Mouse (Mus musculus): ENCODE results near the gene Ear1.
A peak's percentile ranks its signal among the peaks of the same experiment; 100 is the strongest.
"Not testable (repeated sequence)": the region's sequence is repeated elsewhere in the genome, so short reads cannot be mapped to it uniquely, and the experiment has no call there.

Ear1 gene

DNA sequence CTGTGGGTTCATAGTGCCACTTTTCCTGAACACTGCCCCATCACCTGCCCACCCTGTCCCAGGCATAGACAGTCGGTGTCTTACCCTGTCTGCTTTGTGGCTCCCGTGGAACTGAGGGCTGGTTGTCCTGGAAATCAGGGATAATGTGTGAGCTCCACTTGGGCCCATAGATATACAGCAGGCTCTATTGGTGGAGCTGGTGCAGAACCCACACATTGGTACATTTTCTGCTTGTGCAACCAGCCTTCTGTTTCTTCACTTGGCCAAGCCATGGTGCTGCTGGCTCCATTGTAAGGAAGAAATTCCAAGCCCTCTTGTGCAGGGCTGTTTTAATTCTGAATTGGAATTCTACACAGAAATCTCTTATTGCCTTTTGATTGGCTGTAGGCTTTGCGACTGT, at the start of gene Ear1:
TSS of gene Ear1 (minus strand) at position 101 of the 400 bp plus-strand sequence.
- not testable (repeated sequence) for DNase-seq (ENCODE audit: low spot score)

DNA sequence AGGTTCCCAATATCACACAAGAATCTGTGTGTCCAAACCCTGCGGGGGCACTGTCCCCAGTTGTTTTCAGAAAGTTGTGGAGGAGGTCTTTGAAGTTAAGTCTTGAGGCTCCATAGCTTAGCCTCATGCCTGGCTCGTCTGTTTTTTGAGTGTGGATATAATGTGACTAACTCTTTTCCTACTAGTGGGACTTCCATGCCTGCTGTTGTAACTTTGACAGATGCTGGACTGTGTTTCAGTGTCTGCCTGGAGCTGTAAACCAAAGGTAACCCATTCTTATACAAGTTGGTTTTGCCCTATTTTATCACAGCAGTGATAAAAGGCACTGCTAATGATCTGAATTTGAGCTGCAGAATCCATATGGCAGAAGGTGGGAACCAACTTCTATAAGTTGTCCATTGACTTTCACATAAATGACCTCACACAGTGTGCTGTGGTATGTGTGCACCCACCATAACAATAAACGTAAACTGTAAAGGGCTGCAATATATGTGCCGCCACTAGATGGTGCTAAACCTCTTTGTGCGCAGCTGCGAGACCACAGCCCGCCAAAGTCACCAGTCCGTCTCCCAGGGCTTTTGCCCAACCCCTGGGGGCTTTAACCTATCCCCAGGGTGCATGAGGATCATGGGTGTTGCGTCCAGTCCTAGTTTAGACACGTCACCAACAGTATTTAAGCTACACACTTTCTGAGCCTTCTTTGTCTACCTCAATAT, 49.5 kb upstream of the Ear1 start, which contains the start of gene Gm8113:
TSS of gene Gm8113 (plus strand) at position 703 of the 716 bp plus-strand sequence.
- peak; percentile 65 for DNase-seq (ENCODE audit: low spot score)

DNA sequence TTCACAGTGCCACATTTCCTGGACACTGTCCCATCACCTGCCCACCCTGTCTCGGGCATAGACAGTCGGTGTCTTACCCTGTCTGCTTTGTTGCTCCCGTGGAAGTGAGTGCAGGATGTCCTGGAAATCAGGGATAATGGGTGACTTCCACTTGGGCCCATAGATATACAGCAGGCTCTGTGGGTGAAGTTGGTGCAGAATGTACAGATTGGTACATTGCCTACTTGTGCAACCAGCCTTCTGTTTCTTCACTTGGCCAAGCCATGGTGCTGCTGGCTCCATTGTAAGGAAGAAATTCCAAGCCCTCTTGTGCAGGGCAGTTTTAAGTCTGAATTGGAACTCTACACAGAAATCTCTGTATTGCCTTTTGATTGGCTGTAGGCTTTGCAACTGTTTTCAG, 48.1 kb upstream of the Ear1 start, which contains the start of gene Ear10:
TSS of gene Ear10 (minus strand) at position 101 of the 400 bp plus-strand sequence.
- not testable (repeated sequence) for DNase-seq (ENCODE audit: low spot score)

DNA sequence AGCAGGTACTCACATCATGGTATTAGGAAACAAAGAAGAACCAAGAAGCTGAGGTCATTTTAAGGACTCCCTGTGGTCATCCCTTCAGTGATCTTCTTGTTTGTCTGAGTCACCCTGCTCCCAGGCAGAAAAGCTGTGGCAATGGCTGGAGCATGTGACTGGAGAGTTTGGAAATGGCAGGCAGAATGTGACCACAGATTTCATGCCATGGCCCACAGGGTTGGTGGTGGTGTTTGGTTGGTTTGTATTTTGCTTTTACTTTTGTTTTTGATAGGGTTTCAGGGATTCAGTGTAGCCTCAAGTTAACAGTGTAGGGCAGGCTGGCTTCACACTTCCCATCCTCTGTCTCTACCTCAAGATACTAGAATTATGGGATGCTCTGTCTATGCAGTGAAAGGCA, 42.9 kb upstream of the Ear1 start:
- not testable (repeated sequence) for DNase-seq (ENCODE audit: low spot score)

DNA sequence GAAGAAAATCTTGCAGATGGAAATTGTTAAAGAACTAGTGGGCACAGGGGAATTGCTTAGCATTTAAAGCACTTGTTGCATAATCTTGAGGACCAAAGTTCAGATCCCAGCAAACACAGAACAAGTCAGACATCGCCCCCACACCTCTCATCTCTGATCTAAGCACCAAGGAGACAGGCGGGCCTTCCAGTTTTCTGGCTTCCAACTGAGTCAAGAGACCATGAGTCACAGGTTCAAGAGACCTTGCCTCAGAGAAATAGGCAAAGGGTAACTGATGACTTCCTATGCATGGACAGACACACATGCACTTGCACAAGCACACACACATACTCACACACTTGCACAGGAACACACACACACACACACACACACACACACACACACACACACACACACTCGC, 23.3 kb upstream of the Ear1 start:
- not testable (repeated sequence) for DNase-seq (ENCODE audit: low spot score)

DNA sequence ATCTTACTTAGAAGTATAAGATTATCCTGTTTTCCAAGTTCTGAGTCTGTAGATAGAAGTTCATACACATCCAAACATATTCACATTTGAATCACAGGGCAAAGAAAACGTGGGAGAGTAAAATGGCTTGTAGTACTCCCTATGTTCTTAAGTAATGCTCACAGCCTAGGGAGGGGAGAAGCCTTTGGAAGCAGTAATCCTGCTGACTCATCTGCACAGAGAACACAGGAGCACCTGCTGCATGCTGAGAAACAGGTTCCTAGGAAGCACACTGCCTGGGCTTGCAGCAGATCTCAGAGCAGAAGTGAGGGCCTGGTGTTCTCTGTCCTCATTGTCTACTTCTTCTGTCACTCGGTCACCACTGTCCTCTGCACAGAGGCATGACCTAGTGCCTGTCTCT, 20.0 kb upstream of the Ear1 start:
- not testable (repeated sequence) for DNase-seq (ENCODE audit: low spot score)

DNA sequence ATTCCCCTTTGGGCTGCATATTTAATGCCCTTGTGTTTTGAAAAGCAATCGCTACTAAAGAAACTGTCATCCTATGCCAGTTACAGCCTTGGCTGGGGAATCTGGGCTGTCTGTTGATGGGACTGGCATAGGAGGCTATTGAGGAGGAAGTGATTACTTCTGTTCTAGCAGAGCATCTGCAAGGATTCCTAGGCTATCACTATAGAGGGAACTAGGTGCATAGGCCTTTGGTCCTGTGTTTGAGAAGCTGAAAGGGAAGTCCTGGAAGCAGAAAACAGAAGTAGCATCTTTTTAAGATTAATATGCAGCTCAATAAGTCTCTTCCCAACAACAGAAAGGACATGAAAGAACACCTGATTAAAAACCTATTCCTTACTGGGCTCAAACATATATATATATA, 16.0 kb upstream of the Ear1 start:
- not testable (repeated sequence) for DNase-seq (ENCODE audit: low spot score)

DNA sequence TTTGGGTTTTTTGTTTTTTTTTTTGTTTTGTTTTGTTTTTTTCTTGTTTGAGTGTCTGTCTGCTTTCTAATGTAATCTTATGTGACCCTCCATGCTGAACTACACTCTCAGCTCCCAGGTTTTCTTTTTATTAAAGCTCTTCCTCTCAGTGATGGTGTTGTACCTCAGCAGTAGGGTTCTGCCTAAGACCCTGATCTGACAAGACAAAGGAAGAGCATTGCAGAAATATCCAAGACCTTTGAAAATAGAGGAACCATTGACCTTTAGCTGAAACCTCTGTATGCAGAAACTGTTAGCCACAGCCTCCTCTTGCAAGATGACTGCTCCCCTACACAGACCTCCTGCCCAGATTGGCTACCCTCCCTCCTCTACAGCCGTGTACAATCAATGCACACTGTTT, 10.9 kb upstream of the Ear1 start:
- DNase-seq (ENCODE audit: low spot score) = not testable (repeated sequence)

DNA sequence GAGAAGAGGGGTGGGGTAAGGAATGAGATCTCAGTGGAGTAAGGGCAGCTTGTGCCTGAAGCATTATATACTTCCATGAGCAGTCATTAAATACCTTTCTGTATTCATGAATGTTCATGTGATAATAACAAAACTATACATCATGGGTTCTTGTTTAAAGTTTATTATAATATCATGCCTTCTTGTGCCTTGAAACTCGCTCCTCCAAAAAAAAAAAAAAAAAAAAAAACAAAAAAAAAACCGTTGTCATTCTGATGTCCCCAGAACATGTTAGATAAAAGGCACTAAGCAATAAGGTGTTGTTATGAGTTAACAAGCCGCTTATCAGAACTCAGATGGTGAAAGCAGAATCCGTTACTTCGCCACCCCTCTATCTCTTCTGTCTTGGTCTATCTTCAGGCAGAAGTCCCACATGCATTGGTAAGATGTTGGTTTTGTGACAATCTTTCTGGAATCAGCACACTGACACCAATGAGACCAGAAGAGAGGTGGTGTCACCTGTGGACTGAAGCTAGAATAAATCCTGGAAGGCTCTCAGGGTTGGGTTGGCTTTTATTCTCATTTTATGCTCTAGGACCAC, 4.7 kb upstream of the Ear1 start:
- DNase-seq (ENCODE audit: low spot score) = not testable (repeated sequence)

DNA sequence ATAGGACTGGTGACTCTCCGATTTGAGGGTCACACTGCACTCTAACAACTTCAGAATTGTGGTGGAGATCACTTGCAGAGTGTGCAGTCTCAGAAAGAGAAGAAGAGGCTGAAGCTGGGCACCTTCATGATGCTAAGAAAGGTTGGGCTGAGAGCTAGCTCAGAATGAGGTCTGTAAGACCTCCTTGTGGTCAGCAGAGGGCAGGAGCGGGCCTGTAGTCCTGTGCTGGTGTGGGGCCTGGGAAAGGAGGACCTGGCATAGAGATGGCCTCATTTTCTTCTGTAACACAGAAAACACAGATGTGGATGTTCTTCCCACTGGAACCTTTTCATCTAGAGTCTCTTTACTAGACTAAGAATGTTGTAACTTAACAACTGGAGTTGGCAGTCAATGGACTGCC, 2.5 kb upstream of the Ear1 start:
- not testable (repeated sequence) for DNase-seq (ENCODE audit: low spot score)

DNA sequence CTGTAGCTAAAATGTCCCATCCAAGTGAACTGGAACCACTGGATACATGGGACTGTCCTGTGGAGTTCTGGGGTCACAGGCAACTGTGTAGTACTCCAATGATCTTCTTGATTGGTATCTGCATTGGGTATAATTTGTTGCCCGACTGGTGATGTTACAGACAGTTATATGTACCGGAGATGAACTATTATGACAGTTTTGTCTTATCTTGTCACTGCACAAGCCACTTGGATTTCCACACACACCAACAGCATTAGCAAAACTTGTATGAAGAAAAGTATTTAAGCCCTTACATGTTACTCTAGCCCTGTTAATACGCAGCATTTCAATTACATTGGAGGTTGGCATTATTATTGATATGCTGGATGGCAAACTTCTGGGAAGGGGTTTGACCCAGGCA, 455 bp downstream of the Ear1 start:
- DNase-seq (ENCODE audit: low spot score) = not testable (repeated sequence)

DNA sequence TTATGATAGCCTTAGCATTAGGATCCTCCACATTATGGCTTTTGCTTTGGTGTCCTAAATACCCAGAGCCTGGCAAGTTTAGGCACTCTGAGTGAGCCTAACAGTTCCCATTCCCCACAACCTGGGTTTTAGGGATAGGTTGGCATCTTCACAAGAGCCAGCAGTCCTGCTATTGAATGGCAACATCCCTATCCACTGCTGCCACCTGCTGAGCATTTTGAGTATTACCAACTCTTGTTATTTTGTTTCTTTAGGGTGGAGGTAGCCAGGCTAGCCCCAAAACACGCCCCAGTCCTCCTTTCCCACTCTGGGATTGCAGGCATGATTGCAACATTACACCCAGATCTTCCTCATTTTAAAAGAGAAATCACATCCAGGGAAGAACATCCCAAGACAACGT, 14.8 kb downstream of the Ear1 start:
- peak; percentile 46 for DNase-seq (ENCODE audit: low spot score)

DNA sequence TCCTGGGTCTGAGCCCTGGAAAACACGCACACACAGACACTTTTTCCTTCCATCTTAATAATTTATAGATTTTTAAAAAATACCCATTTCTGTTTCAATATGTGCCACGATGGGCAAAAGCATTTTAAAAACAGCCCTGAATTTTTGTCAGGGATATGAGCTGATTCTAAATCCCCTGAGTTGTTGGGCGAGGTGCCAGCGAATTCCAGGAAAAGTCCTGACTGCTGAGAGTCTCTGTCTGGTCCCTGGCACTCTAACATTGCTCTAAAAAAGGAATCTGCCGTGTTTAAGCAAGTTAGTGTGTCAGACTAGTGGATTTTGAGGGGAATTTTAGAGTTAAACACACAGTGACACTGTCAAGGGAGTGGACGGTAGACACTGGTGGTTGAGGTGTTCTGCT, 15.9 kb downstream of the Ear1 start:
- peak; percentile 59 for DNase-seq (ENCODE audit: low spot score)

DNA sequence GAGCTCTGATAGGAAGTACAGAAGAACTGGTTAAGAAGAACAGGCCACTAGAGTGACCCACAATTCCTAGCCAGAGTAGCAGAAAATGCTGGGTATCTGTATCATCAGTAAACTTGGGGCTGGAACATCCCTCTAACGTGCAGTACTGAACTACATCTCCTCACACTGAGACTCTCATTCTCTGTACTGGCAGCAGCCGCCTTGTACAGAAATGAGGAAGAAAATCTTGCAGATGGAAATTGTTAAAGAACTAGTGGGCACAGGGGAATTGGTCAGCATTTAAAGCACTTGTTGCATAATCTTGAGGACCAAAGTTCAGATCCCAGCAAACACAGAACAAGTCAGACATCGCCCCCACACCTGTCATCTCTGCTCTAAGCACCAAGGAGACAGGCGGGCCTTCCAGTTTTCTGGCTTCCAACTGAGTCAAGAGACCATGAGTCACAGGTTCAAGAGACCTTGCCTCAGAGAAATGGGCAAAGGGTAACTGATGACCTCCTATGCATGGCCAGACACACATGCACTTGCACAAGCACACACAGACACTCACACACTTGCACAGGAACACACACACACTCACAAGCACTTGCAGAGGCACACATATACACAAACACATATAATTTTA, 31.3 kb downstream of the Ear1 start:
- not testable (repeated sequence) for DNase-seq (ENCODE audit: low spot score)

DNA sequence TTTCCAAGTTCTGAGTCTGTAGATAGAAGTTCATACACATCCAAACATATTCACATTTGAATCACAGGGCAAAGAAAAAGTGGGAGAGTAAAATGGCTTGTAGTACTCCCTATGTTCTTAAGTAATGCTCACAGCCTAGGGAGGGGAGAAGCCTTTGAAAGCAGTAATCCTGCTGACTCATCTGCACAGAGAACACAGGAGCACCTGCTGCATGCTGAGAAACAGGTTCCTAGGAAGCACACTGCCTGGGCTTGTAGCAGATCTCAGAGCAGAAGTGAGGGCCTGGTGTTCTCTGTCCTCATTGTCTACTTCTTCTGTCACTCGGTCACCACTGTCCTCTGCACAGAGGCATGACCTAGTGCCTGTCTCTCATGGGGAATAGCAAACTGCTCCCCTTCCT, 34.3 kb downstream of the Ear1 start:
- DNase-seq (ENCODE audit: low spot score) = not testable (repeated sequence)

DNA sequence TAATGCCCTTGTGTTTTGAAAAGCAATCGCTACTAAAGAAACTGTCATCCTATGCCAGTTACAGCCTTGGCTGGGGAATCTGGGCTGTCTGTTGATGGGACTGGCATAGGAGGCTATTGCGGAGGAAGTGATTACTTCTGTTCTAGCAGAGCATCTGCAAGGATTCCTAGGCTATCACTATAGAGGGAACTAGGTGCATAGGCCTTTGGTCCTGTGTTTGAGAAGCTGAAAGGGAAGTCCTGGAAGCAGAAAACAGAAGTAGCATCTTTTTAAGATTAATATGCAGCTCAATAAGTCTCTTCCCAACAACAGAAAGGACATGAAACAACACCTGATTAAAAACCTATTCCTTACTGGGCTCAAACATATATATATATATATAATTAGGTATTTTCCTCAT, 40.0 kb downstream of the Ear1 start:
- not testable (repeated sequence) for DNase-seq (ENCODE audit: low spot score)

DNA sequence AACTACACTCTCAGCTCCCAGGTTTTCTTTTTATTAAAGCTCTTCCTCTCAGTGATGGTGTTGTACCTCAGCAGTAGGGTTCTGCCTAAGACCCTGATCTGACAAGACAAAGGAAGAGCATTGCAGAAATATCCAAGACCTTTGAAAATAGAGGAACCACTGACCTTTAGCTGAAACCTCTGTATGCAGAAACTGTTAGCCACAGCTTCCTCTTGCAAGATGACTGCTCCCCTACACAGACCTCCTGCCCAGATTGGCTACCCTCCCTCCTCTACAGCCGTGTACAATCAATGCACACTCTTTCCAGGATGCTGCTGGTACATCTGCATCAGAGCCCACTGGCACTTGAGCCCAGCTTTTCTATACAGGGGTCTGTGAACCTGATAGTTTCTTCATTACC, 44.9 kb downstream of the Ear1 start:
- not testable (repeated sequence) for DNase-seq (ENCODE audit: low spot score)

DNA sequence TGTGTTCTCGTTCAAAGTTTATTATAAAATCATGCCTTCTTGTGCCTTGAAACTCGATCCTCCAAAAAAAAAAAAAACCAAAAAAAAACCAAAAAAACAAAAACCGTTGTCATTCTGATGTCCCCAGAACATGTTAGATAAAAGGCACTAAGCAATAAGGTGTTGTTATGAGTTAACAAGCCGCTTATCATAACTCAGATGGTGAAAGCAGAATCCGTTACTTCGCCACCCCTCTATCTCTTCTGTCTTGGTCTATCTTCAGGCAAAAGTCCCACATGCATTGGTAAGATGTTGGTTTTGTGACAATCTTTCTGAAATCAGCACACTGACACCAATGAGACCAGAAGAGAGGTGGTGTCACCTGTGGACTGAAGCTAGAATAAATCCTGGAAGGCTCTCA, 51.1 kb downstream of the Ear1 start:
- not testable (repeated sequence) for DNase-seq (ENCODE audit: low spot score)

DNA sequence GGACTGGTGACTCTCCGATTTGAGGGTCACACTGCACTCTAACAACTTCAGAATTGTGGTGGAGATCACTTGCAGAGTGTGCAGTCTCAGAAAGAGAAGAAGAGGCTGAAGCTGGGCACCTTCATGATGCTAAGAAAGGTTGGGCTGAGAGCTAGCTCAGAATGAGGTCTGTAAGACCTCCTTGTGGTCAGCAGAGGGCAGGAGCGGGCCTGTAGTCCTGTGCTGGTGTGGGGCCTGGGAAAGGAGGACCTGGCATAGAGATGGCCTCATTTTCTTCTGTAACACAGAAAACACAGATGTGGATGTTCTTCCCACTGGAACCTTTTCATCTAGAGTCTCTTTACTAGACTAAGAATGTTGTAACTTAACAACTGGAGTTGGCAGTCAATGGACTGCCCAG, 53.4 kb downstream of the Ear1 start:
- DNase-seq (ENCODE audit: low spot score) = not testable (repeated sequence)

DNA sequence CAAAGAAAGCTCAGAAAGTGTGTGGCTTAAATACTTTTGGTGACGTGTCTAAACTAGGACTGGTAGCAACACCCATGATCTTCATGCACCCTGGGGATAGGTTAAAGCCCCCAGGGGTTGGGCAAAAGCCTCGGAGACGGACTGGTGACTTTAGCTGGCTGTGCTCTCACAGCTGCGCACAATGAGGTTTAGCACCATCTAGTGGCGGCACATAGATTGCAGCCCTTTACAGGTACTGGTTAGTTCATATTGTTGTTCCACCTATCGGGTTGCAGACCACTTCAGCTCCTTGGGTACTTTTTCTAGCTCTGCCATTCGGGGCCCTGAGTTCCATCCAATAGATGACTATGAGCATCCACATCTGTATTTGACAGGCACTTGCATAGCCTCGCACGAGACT, 62.9 kb downstream of the Ear1 start:
- peak; percentile 46 for DNase-seq (ENCODE audit: low spot score)

DNA sequence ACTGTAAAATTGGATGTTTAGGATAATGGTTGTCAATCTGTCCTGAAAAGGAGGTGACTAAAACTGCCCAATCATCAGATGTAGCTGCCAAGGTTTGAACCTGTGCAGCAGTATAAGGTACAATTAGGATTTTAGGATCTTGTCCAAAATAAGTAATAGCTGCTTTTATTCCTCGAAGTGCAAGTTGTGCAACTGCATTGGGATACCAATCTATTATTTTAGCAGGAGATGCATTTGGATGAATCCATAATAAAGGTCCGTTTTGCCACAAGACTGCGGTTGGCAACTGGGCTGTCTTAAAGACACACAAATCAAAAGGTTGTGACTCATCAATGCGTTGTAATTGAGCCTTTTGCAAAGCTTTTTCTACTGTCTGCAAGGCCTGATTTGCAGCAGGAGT, 67.2 kb downstream of the Ear1 start:
- DNase-seq (ENCODE audit: low spot score) = not testable (repeated sequence)

DNA sequence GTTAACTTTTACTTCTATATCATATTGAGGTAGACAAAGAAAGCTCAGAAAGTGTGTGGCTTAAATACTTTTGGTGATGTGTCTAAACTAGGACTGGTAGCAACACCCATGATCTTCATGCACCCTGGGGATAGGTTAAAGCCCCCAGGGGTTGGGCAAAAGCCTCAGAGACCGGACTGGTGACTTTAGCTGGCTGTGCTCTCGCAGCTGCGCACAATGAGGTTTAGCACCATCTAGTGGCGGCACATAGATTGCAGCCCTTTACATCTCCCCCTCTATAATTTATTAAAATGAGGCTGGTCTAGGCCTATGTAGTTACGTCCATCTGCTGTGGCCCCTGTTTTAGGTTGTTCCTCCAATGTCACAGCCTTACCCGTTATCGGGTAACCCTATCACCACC, 70.9 kb downstream of the Ear1 start:
- DNase-seq (ENCODE audit: low spot score) = not testable (repeated sequence)

DNA sequence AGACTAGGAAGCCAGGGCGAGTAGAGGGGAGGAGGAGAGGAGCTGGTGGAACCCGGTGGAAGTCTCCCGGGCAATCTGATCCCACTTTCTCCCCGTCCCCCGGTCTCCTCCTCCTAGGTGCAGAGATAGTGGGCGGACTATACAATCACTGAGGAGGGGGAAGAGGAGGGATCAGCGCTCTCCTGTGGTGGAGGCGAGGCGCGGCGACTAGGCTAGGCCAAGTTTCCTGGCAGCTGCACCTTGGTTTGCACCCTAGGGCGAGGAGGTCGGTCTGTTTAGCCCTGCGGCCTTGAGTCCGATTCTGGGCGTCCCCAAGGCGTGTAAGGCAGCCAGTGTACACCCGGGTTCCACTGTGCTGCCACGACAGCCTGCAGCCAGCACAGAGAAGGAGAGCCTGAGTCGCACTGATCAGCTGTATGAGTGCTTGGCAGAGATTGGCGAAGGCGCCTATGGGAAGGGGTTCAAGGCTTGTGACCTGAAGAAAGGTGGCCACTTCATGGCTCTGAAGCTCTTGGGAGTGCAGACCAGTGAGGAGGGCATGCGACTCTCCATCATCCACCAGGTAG, 78.3 kb downstream of the Ear1 start:
- peak; percentile 46 for DNase-seq (ENCODE audit: low spot score)

Data from testis, postnatal 10 days (tissue).